Mouse (Mus musculus) spleen, adult 2 months (tissue): ENCODE data around the gene Mafk.

ENCODE experiments used
- CTCF ChIP-seq: fragments of 200-500 bp; IDR thresholded peaks from 2 replicates; pipeline ENCODE4 v1.5.1; 2011; ENCODE audit warnings: mild to moderate bottlenecking, inconsistent platforms; ENCODE audit not compliant: insufficient read depth, insufficient read length, insufficient replicate concordance; ENCODE audit errors: extremely low read depth
- POLR2A ChIP-seq: fragments of 200-500 bp; IDR thresholded peaks from 2 replicates; pipeline ENCODE4 v1.6.1; 2011; ENCODE audit warnings: low read depth, low read length, inconsistent platforms

DNA sequence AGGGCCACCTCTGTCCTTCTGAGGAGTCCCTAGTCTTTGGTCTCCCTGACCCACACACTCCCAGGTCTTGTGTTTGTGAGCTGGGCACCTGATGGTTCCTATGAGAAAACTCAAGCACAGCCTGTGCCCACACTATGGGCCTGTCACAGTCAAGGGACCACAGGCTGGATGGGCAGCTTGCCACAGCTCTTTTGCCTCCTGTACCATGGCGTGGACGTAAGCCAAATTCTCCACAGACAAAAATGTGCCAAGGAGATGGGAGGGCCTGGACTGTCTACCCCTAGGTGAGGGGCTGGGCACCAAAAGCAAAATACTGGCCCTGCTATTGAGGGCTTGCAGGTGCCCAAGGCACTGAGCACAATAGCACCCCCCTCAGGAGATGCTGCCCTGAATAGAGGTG is 34.7 kb upstream of the Mafk start:
- TF ChIP-seq POLR2A, result no peak
- no peak for TF ChIP-seq CTCF
